Mouse (Mus musculus): Measurements from ENCODE around the gene Hdx. TPM values are rescaled to one million over a fixed set of nuclear protein-coding genes. Genes with fewer than 3 reads are reported as not detected.

The Hdx gene
- 0.92 and 0.93 TPM in 2 replicates for polyA plus RNA-seq (2015; fragmentation: Nextera tagmentation; extraction: Ambion mirVana)

- H3K4me3 ChIP-seq (replicated peaks): peak within 1 kb of the TSS; percentile 53
- H3K9ac ChIP-seq: peak within 1 kb of the TSS; percentile 29; the same call in 1 of the 2 replicates
- peak within 1 kb of the TSS; percentile 63 for H3K4me2 ChIP-seq
- no peaks in the 10 kb centered on the region for H3K4me1 ChIP-seq
- no peaks in the 10 kb centered on the region for H3K27me3 ChIP-seq
- H3K9me3 ChIP-seq (replicated peaks): no peaks in the 10 kb centered on the region
- peak within 1 kb of the TSS; percentile 58; the same call in 1 of the 2 replicates for H3K27ac ChIP-seq
- ATAC-seq (replicated peaks; ENCODE audit: low FRiP score): peak; percentile 97
- WGBS: 14% methylated on average over 26 of the region's 26 CpGs
- H3K36me3 ChIP-seq: no peaks in the 10 kb centered on the region
Observed at GRCm38 (mm10) chrX:111696356-111697282, at the start of gene Hdx. TSS of gene Hdx (minus strand) at chrX:111697079.

GRCm38 (mm10) chrX:111685665-111686064 lies 11.2 kb downstream of the Hdx start:
- Histone ChIP-seq H3K9ac (no peak overlapping the region), H3K27ac (no peak overlapping the region), H3K27me3 (no peaks in the 10 kb centered on the region), H3K36me3 (no peaks in the 10 kb centered on the region), H3K4me1 (no peaks in the 10 kb centered on the region), H3K9me3 (replicated peaks) (no peaks in the 10 kb centered on the region), H3K4me2 (no peak overlapping the region), H3K4me3 (replicated peaks) (no peak overlapping the region)
- 57% methylated on average over 3 of the region's 3 CpGs for WGBS
- ATAC-seq (replicated peaks; ENCODE audit: low FRiP score): no peak

- no peak overlapping the region for H3K27ac ChIP-seq
- H3K9me3 ChIP-seq (replicated peaks): no peaks in the 10 kb centered on the region
- H3K4me2 ChIP-seq: no peak overlapping the region
- no peaks in the 10 kb centered on the region for H3K27me3 ChIP-seq
- no peaks in the 10 kb centered on the region for H3K4me1 ChIP-seq
- no peak for ATAC-seq (replicated peaks; ENCODE audit: low FRiP score)
- H3K36me3 ChIP-seq: no peaks in the 10 kb centered on the region
- H3K4me3 ChIP-seq (replicated peaks): no peak overlapping the region
- H3K9ac ChIP-seq: no peak overlapping the region
- whole genome bisulfite sequencing: 69% methylated on average over 3 of the region's 3 CpGs
Observed at GRCm38 (mm10) chrX:111671685-111672084, 25.2 kb downstream of the Hdx start.

GRCm38 (mm10) chrX:111660381-111660780 lies 36.5 kb downstream of the Hdx start:
- WGBS: 68% methylated on average over 5 of the region's 5 CpGs
- H3K9ac ChIP-seq: no peak overlapping the region
- H3K36me3 ChIP-seq: no peaks in the 10 kb centered on the region
- no peaks in the 10 kb centered on the region for H3K4me1 ChIP-seq
- H3K9me3 ChIP-seq (replicated peaks): no peaks in the 10 kb centered on the region
- no peak overlapping the region for H3K27ac ChIP-seq
- no peak for ATAC-seq (replicated peaks; ENCODE audit: low FRiP score)
- H3K4me2 ChIP-seq: no peak overlapping the region
- H3K4me3 ChIP-seq (replicated peaks): no peak overlapping the region
- no peaks in the 10 kb centered on the region for H3K27me3 ChIP-seq

- Histone ChIP-seq H3K36me3 (no peaks in the 10 kb centered on the region), H3K27ac (no peak overlapping the region), H3K9ac (no peak overlapping the region), H3K4me3 (replicated peaks) (no peak overlapping the region), H3K4me1 (no peaks in the 10 kb centered on the region), H3K4me2 (no peak overlapping the region), H3K9me3 (replicated peaks) (no peaks in the 10 kb centered on the region), H3K27me3 (no peaks in the 10 kb centered on the region)
- WGBS: 94% methylated on average over 4 of the region's 4 CpGs
- ATAC-seq (replicated peaks; ENCODE audit: low FRiP score): no peak
Observed at GRCm38 (mm10) chrX:111658671-111659070, 38.2 kb downstream of the Hdx start.

DNA sequence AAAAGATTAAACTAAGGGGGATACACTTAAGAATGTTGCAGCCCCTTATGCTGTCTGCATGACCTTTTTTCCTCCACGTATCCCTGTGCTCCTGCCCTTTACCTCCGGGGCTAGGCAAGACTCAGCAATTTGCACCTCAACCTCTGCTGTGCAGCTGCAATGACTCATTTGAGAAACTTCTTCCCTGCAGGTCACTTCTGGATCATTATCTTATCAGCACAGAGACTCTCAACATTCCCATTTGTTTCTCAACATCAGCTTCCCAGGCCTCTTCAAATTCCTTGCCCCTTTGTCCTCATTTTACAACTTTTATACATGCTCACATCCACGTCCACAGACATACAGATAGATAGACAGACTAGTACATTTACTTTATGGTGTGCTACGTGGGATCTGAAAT lies 51.9 kb downstream of the Hdx start:
- no peak for ATAC-seq (replicated peaks; ENCODE audit: low FRiP score)

DNA sequence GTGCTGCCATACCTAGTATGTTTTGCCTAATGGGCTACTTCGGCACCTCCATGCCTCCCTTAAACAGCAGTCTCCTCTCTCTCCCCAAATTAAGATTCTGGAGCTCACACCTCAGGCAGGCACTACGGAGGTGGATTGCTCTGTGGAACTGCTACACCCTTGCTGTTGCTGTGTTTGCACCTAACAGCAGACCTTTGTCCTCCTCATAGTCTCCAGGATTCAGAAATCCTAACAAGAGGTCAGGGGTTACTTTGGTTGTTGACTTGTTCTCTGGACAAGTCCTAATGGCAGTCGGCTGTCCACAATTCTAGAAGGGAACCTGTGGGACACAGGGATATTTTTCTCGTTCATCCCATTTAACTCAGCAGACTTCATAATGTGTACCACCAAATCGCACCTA lies 56.3 kb downstream of the Hdx start:
- no peaks in the 10 kb centered on the region for H3K4me1 ChIP-seq
- H3K36me3 ChIP-seq: no peaks in the 10 kb centered on the region
- H3K4me2 ChIP-seq: no peak overlapping the region
- H3K4me3 ChIP-seq (replicated peaks): no peak overlapping the region
- no peaks in the 10 kb centered on the region for H3K9me3 ChIP-seq (replicated peaks)
- no peak for ATAC-seq (replicated peaks; ENCODE audit: low FRiP score)
- H3K27ac ChIP-seq: no peak overlapping the region
- no peak overlapping the region for H3K9ac ChIP-seq
- 87% methylated on average over 5 of the region's 5 CpGs for WGBS
- no peaks in the 10 kb centered on the region for H3K27me3 ChIP-seq

More for the DNA sequence above, 51.9 kb downstream of the Hdx start:
- WGBS: 82% methylated on average over 4 of the region's 4 CpGs
- Histone ChIP-seq H3K9me3 (replicated peaks) (no peaks in the 10 kb centered on the region), H3K27ac (no peak overlapping the region), H3K27me3 (no peaks in the 10 kb centered on the region), H3K36me3 (no peaks in the 10 kb centered on the region), H3K4me1 (no peaks in the 10 kb centered on the region), H3K9ac (no peak overlapping the region), H3K4me2 (no peak overlapping the region), H3K4me3 (replicated peaks) (no peak overlapping the region)

- Histone ChIP-seq H3K4me1 (no peaks in the 10 kb centered on the region), H3K4me2 (no peak overlapping the region), H3K27ac (no peak overlapping the region), H3K27me3 (no peaks in the 10 kb centered on the region), H3K4me3 (replicated peaks) (no peak overlapping the region), H3K36me3 (no peaks in the 10 kb centered on the region), H3K9ac (no peak overlapping the region), H3K9me3 (replicated peaks) (no peaks in the 10 kb centered on the region)
- no peak for ATAC-seq (replicated peaks; ENCODE audit: low FRiP score)
- 80% methylated on average over 2 of the region's 2 CpGs for WGBS
Observed at GRCm38 (mm10) chrX:111597631-111598161, 99.2 kb downstream of the Hdx start.

- Histone ChIP-seq H3K4me1 (no peaks in the 10 kb centered on the region), H3K27me3 (no peaks in the 10 kb centered on the region), H3K9me3 (replicated peaks) (no peaks in the 10 kb centered on the region), H3K4me2 (no peak overlapping the region), H3K27ac (no peak overlapping the region), H3K9ac (no peak overlapping the region), H3K36me3 (no peaks in the 10 kb centered on the region), H3K4me3 (replicated peaks) (no peak overlapping the region)
- 67% methylated on average over 4 of the region's 4 CpGs for WGBS
- no peak for ATAC-seq (replicated peaks; ENCODE audit: low FRiP score)
Observed at GRCm38 (mm10) chrX:111587616-111588015, 109.3 kb downstream of the Hdx start.

- WGBS: 82% methylated on average over 2 of the region's 2 CpGs
- Histone ChIP-seq H3K4me1 (no peaks in the 10 kb centered on the region), H3K9me3 (replicated peaks) (no peaks in the 10 kb centered on the region), H3K27ac (no peak overlapping the region), H3K9ac (no peak overlapping the region), H3K4me3 (replicated peaks) (no peak overlapping the region), H3K27me3 (no peaks in the 10 kb centered on the region), H3K36me3 (no peaks in the 10 kb centered on the region), H3K4me2 (no peak overlapping the region)
- no peak for ATAC-seq (replicated peaks; ENCODE audit: low FRiP score)
Observed at GRCm38 (mm10) chrX:111577044-111577443, 119.8 kb downstream of the Hdx start.

- H3K4me3 ChIP-seq (replicated peaks): no peak within 1 kb of the TSS
- no peak within 1 kb of the TSS for H3K27ac ChIP-seq
- 71% methylated on average over 10 of the region's 10 CpGs for WGBS
- no peak within 1 kb of the TSS for H3K4me2 ChIP-seq
- H3K27me3 ChIP-seq: no peaks in the 10 kb centered on the region
- no peaks in the 10 kb centered on the region for H3K4me1 ChIP-seq
- no peaks in the 10 kb centered on the region for H3K36me3 ChIP-seq
- ATAC-seq (replicated peaks; ENCODE audit: low FRiP score): no peak
- no peaks in the 10 kb centered on the region for H3K9me3 ChIP-seq (replicated peaks)
- no peak within 1 kb of the TSS for H3K9ac ChIP-seq
Observed at GRCm38 (mm10) chrX:111537859-111538258, 159.0 kb downstream of the Hdx start, which contains the start of gene Rps6ka6. TSS of gene Rps6ka6 (minus strand) at chrX:111537959.
